Mouse (Mus musculus): ENCODE measurements at regions not wholly inside any gene's neighbourhood (a gene's known extent, or its start where the extent isn't known, plus 50 kb on each side); places are given as distances from the start of the nearest gene placed in this dataset.

DNA sequence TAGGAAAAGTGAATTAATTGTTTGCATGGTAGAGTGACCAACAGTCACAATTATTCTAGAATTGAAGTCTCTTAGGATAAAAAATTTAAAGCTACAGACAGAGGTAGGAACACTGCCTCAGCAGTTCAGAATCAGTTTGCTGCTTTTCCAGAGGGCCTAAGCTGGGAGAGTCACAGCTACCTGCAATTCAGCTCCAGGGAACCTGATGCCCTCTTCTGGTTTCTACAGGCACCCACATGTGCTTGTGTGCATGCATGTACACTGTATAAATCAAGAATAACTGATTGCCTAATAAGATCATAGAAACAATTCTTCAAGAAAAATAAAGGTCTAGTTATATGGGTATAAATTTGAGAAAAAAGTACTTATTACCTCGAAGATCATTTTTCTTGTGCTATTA, 96.6 kb upstream of the Gm16223 start:
- TF ChIP-seq POLR2A (IDR thresholded peaks at IDR 0.05; ENCODE audit: borderline replicate concordance, extremely low read depth, low read depth, low read length) (no peak), CTCF (IDR thresholded peaks at IDR 0.05; ENCODE audit: insufficient read depth, low read length) (peak; percentile 19; the same call in 1 of the 2 replicates)
